Mouse (Mus musculus): ENCODE measurements around the gene Rassf1. TPM values are rescaled to one million over a fixed set of nuclear protein-coding genes. Genes with fewer than 3 reads are reported as not detected.
A peak's percentile ranks its signal among the peaks of the same experiment; 100 is the strongest.

The Rassf1 gene
- total and polyA plus RNA-seq, 2 experiments from 2014 or later = 21.7 to 33.3 TPM

DNA sequence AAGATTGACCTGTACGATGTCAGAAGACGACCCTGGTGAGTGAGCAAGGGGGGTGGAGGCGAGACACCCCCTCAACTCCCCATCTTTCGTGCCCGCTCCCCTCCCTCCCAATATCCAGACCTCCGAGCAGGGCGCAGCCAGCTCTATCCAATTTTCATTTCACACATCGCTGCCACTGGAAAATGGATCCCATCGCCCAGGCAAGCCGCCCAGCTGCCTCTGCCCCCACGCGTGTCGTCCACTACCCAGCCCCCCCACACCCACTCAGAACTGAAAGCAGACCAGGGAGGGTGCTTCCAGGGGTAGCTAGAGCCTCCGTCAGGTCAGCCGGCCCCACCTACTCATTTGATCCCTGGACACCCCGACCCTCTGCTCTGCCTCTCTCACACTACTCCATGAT is 39.0 kb upstream of the Rassf1 start:
- DNase-seq (no peak), ATAC-seq (no peak)
- 43% methylated on average over 16 of the region's 16 CpGs for WGBS
- H3K27me3 ChIP-seq (ENCODE audit: insufficient read depth, low read length) = no peaks in the 10 kb centered on the region
- H3K27ac ChIP-seq (ENCODE audit: low read depth, low read length) = no peak overlapping the region
- H3K4me2 ChIP-seq (ENCODE audit: low read depth) = no peak overlapping the region
- no peak for TF ChIP-seq CTCF (IDR thresholded peaks at IDR 0.05; ENCODE audit: low read depth)
- H3K4me1 ChIP-seq (ENCODE audit: insufficient read depth) = peaks cover 12% of the 10 kb centered on the region
- H3K4me3 ChIP-seq (ENCODE audit: low read depth, low read length) = no peak overlapping the region
- no peak overlapping the region for H3K9ac ChIP-seq
- no peaks in the 10 kb centered on the region for H3K9me3 ChIP-seq (ENCODE audit: low read length)
- H3K36me3 ChIP-seq (ENCODE audit: insufficient read depth) = no peaks in the 10 kb centered on the region

DNA sequence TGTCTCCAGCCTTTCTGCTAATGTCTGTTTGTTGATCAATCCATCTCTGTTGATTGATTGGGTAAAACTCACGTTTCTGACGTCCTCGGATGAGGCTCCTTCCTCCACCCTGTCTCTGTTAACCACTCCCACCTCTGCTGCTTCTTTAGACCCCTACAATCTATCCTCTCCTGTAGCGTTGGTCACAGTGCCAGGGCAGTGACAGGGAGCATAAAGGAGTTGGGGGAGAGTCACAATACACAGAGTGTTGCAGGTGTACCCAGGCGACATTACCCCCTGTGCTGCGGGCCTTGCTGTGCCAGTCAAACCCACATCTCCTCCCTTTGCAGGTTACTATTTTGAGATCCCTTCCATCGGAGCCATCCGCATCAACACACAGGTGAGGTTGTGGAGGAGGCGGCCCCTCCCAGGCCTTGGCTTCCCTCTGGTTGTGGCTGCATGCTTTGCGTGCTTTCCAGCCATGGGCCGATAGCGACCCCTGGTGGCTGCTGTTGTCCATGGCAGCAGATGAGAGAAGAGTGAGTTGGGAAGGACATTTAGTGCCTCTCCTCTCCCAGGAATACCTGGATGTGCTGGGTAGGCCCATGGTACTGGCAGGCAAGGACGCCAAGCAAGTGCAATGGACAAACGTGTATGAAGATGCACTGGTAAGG is 36.9 kb upstream of the Rassf1 start:
- WGBS = 28% methylated on average over 14 of the region's 14 CpGs
- peak; percentile 100 for TF ChIP-seq CTCF (IDR thresholded peaks at IDR 0.05; ENCODE audit: low read depth)
- H3K36me3 ChIP-seq (ENCODE audit: insufficient read depth) = no peaks in the 10 kb centered on the region
- H3K4me3 ChIP-seq (ENCODE audit: low read depth, low read length) = no peak overlapping the region
- no peaks in the 10 kb centered on the region for H3K27me3 ChIP-seq (ENCODE audit: insufficient read depth, low read length)
- no peak overlapping the region for H3K27ac ChIP-seq (ENCODE audit: low read depth, low read length)
- ATAC-seq = peak; percentile 86
- no peak overlapping the region for H3K9ac ChIP-seq
- H3K4me2 ChIP-seq (ENCODE audit: low read depth) = no peak overlapping the region
- H3K9me3 ChIP-seq (ENCODE audit: low read length) = no peaks in the 10 kb centered on the region
- H3K4me1 ChIP-seq (ENCODE audit: insufficient read depth) = 0 out of 2 replicates have a peak, but pooled peaks cover 2% of the 10 kb centered on the region
- peak; percentile 93 for DNase-seq

DNA sequence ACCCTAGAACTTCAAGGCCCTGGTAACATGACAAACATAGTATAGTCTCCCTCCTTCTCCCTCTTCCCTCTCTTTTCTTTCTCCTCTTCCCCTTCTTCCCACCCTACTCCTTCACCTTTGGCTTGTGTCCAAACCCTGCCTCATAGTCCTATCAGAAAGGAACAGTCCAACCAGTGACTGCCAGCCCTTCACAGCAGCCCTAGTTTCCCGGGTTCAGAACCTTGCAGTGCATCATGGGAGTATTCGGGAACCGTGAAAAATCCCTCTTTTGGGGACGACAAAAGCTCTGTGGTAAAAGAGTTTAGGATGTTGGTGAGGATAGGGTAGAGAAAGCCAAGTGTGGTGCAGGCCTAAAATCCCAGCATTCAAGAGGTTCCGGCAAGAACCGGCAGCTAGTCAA is 31.0 kb upstream of the Rassf1 start:
- no peak for TF ChIP-seq CTCF (IDR thresholded peaks at IDR 0.05; ENCODE audit: low read depth)
- no peaks in the 10 kb centered on the region for H3K9me3 ChIP-seq (ENCODE audit: low read length)
- no peak overlapping the region for H3K27ac ChIP-seq (ENCODE audit: low read depth, low read length)
- ATAC-seq (no peak), DNase-seq (no peak)
- H3K9ac ChIP-seq = no peak overlapping the region
- H3K4me2 ChIP-seq (ENCODE audit: low read depth) = no peak overlapping the region
- no peak overlapping the region for H3K4me3 ChIP-seq (ENCODE audit: low read depth, low read length)
- H3K36me3 ChIP-seq (ENCODE audit: insufficient read depth) = no peaks in the 10 kb centered on the region
- H3K4me1 ChIP-seq (ENCODE audit: insufficient read depth) = no peaks in the 10 kb centered on the region
- WGBS = 34% methylated on average over 6 of the region's 6 CpGs
- H3K27me3 ChIP-seq (ENCODE audit: insufficient read depth, low read length) = no peaks in the 10 kb centered on the region

DNA sequence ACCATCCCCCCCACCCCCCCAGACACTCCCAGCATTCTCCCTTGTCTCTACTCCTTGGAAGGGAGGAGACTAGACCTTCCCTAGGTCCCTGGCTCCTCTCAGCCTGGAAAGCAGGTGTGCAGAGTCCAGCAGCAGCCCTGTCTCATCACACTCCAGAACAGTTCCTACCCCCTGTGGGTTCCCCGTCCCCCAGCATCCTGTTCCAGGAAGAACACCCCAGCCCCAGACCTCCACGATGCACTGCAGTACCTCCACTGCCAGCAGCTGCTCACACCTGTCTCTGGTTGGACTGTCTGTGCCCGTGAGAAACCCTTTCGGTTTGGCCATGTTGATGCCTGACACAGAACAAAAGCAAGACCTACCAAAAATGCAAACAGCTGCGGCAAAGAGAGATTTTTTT is 30.2 kb upstream of the Rassf1 start:
- no peak overlapping the region for H3K4me3 ChIP-seq (ENCODE audit: low read depth, low read length)
- 0 out of 2 replicates have a peak, but pooled peaks cover 3% of the 10 kb centered on the region for H3K27me3 ChIP-seq (ENCODE audit: insufficient read depth, low read length)
- 65% methylated on average over 5 of the region's 5 CpGs for WGBS
- no peak overlapping the region for H3K27ac ChIP-seq (ENCODE audit: low read depth, low read length)
- H3K4me2 ChIP-seq (ENCODE audit: low read depth) = no peak overlapping the region
- no peaks in the 10 kb centered on the region for H3K4me1 ChIP-seq (ENCODE audit: insufficient read depth)
- ATAC-seq = no peak
- TF ChIP-seq CTCF (IDR thresholded peaks at IDR 0.05; ENCODE audit: low read depth) = no peak
- H3K9me3 ChIP-seq (ENCODE audit: low read length) = no peaks in the 10 kb centered on the region
- DNase-seq = no peak
- H3K9ac ChIP-seq = no peak overlapping the region
- H3K36me3 ChIP-seq (ENCODE audit: insufficient read depth) = no peaks in the 10 kb centered on the region

DNA sequence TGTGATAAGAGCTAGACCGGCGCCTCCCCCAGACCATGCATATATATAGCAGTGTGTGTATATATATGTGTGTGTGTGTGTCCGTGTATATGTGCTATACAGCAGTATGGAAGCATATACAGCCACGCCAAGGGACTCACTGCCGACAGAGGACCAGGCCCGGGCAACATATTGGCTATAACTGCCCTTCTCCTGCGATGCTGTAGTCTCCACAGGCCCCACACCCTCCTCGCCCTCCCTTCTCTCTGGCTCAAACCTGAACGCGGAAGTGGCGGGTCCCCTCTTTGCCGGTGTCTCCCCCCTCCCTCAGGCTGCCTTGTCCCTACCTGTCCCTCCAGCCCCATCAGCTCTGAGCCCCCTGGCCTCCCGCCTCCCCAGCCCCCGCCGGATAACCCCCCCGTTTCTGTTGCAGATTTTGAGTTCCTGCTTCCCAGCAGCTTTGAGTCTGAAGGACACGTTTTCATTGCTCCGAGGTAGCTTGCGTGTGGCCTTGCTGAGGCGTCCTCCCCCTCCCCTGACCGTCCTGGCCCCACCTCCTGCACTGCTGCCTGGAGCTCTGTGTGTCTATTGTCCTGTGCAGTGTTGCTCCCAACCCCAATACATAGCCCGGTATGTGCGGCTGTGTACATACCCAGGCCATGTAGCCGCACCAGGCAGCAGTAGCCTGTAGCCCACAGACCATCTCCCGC is 29.5 kb upstream of the Rassf1 start:
- no peak overlapping the region for H3K9ac ChIP-seq
- H3K27ac ChIP-seq (ENCODE audit: low read depth, low read length) = no peak overlapping the region
- no peak overlapping the region for H3K4me3 ChIP-seq (ENCODE audit: low read depth, low read length)
- peaks cover 7% of the 10 kb centered on the region; the same call in 1 of the 2 replicates for H3K27me3 ChIP-seq (ENCODE audit: insufficient read depth, low read length)
- H3K9me3 ChIP-seq (ENCODE audit: low read length) = no peaks in the 10 kb centered on the region
- ATAC-seq (peak; percentile 51), DNase-seq (peak; percentile 40)
- 24% methylated on average over 25 of the region's 25 CpGs for WGBS
- no peaks in the 10 kb centered on the region for H3K4me1 ChIP-seq (ENCODE audit: insufficient read depth)
- no peaks in the 10 kb centered on the region for H3K36me3 ChIP-seq (ENCODE audit: insufficient read depth)
- no peak for TF ChIP-seq CTCF (IDR thresholded peaks at IDR 0.05; ENCODE audit: low read depth)
- H3K4me2 ChIP-seq (ENCODE audit: low read depth) = 0 out of 2 replicates have a peak overlapping the region, but pooled peaks have one; percentile 13

DNA sequence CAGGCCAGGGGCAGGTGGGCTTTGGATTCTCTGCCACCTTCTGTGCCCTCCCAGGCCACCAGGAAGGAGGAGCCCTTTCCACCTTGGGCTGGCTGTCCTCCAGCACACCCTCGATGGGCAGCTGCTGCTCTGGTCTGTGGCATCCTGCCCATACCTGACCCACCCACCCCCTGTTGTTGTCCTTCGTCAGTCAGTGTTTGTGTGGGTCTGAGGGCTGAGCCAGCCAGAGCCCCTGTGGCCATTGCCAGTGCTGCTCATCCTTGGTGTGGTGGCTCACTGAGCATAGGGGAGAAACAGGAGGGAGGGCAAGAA is 29.0 kb upstream of the Rassf1 start:
- no peaks in the 10 kb centered on the region for H3K9me3 ChIP-seq (ENCODE audit: low read length)
- no peaks in the 10 kb centered on the region for H3K4me1 ChIP-seq (ENCODE audit: insufficient read depth)
- no peak for ATAC-seq
- no peaks in the 10 kb centered on the region for H3K36me3 ChIP-seq (ENCODE audit: insufficient read depth)
- H3K27ac ChIP-seq (ENCODE audit: low read depth, low read length) = no peak overlapping the region
- H3K27me3 ChIP-seq (ENCODE audit: insufficient read depth, low read length) = peaks cover 7% of the 10 kb centered on the region; the same call in 1 of the 2 replicates
- no peak for DNase-seq
- H3K4me3 ChIP-seq (ENCODE audit: low read depth, low read length) = no peak overlapping the region
- no peak overlapping the region for H3K9ac ChIP-seq
- 22% methylated on average over 2 of the region's 2 CpGs for WGBS
- no peak for TF ChIP-seq CTCF (IDR thresholded peaks at IDR 0.05; ENCODE audit: low read depth)
- H3K4me2 ChIP-seq (ENCODE audit: low read depth) = 0 out of 2 replicates have a peak overlapping the region, but pooled peaks have one; percentile 13
